Mouse (Mus musculus): ENCODE results near the gene Eral1. TPM values are rescaled to one million over a fixed set of nuclear protein-coding genes. Genes with fewer than 3 reads are reported as not detected.
A peak's percentile ranks its signal among the peaks of the same experiment; 100 is the strongest.

The Eral1 gene
- polyA plus RNA-seq, 1 experiment from 2014 or later: 38.4 TPM

GRCm38 (mm10) chr11:78074666-78075065, 5.5 kb downstream of the Eral1 start:
- WGBS: 90% methylated on average over 4 of the region's 4 CpGs

DNA sequence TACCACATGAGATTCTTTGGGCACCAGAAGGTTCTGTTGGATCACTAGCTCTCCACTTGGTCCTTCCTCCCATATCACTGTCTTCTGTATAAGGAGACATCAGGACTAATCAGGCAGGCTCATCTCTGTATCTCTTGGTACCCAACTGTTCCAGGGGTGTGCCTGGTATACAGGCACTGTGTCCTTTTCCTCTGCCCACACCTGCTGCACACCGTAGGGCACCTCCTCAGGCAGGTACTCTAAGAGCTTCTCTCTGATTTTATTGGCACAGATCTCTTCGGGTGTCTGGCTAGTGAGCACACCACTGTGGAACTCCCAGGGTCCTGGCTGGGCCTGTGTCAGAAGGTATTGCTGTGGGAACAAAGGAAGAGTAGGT, 5.9 kb downstream of the Eral1 start:
- Histone ChIP-seq H3K27ac (no peak overlapping the region), H3K36me3 (peaks cover 65% of the 10 kb centered on the region), H3K4me1 (peaks cover 5% of the 10 kb centered on the region), H3K27me3 (no peaks in the 10 kb centered on the region), H3K9ac (no peak overlapping the region), H3K4me2 (no peak overlapping the region), H3K4me3 (replicated peaks) (no peak overlapping the region), H3K9me3 (replicated peaks) (no peaks in the 10 kb centered on the region)
- ATAC-seq (replicated peaks; ENCODE audit: low FRiP score): peak; percentile 27; the same call in 1 of the 2 replicates
- 82% methylated on average over 2 of the region's 2 CpGs for WGBS

More at GRCm38 (mm10) chr11:78074666-78075065, 5.5 kb downstream of the Eral1 start:
- no peak for ATAC-seq (replicated peaks; ENCODE audit: low FRiP score)
- H3K4me1 ChIP-seq: peaks cover 9% of the 10 kb centered on the region
- no peak overlapping the region for H3K4me3 ChIP-seq (replicated peaks)
- no peak overlapping the region for H3K4me2 ChIP-seq
- H3K27me3 ChIP-seq: no peaks in the 10 kb centered on the region
- peaks cover 65% of the 10 kb centered on the region for H3K36me3 ChIP-seq
- no peak overlapping the region for H3K9ac ChIP-seq
- H3K27ac ChIP-seq: no peak overlapping the region
- no peaks in the 10 kb centered on the region for H3K9me3 ChIP-seq (replicated peaks)

DNA sequence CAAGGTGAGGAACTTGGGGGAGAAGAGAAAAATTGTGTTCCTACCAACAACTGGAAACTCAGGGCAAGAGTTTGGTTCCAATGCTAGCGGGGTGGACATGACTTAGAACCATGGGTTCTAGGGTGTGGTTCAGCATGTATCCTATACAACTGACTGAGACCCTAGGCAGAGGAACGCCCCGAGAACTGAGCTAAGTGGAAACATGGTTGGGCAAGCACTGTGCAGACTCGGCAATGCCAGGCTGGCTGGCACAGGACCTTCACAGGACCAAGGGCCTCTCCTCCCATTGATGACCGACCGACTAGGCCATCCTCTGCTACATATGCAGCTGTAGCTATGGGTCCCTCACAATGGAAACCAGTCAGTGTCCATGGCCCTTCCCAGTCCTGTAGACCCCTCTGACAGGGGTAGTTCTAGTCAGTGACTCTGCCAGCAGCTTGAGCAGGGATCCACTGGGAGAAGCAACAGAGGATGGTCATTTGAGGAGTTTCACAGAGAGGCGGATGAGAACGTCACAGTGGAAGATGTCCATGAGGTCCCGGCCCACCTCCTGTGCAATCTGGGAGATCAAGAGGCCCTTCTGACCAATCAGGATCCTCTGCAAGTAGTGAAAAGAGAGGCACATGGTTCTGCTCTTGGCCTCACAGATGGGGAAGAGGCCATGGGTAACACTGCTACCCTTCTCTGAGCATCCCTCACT, 6.5 kb downstream of the Eral1 start:
- no peak overlapping the region for H3K4me3 ChIP-seq (replicated peaks)
- peak; percentile 40 for ATAC-seq (replicated peaks; ENCODE audit: low FRiP score)
- no peaks in the 10 kb centered on the region for H3K9me3 ChIP-seq (replicated peaks)
- H3K27me3 ChIP-seq: no peaks in the 10 kb centered on the region
- H3K4me1 ChIP-seq: no peaks in the 10 kb centered on the region
- WGBS: 92% methylated on average over 9 of the region's 9 CpGs
- peaks cover 65% of the 10 kb centered on the region for H3K36me3 ChIP-seq
- H3K9ac ChIP-seq: no peak overlapping the region
- no peak overlapping the region for H3K27ac ChIP-seq
- no peak overlapping the region for H3K4me2 ChIP-seq

GRCm38 (mm10) chr11:78072425-78073130, 7.6 kb downstream of the Eral1 start:
- 25% methylated on average over 6 of the region's 6 CpGs for WGBS
- Histone ChIP-seq H3K4me1 (no peaks in the 10 kb centered on the region), H3K27ac (no peak overlapping the region), H3K27me3 (no peaks in the 10 kb centered on the region), H3K9me3 (replicated peaks) (no peaks in the 10 kb centered on the region), H3K36me3 (peaks cover 60% of the 10 kb centered on the region), H3K4me2 (no peak overlapping the region), H3K4me3 (replicated peaks) (no peak overlapping the region), H3K9ac (no peak overlapping the region)
- ATAC-seq (replicated peaks; ENCODE audit: low FRiP score): no peak

GRCm38 (mm10) chr11:78071938-78072337, 8.2 kb downstream of the Eral1 start:
- H3K36me3 ChIP-seq: peaks cover 54% of the 10 kb centered on the region
- H3K4me1 ChIP-seq: no peaks in the 10 kb centered on the region
- no peaks in the 10 kb centered on the region for H3K9me3 ChIP-seq (replicated peaks)
- WGBS: 80% methylated on average over 5 of the region's 5 CpGs
- H3K4me3 ChIP-seq (replicated peaks): no peak overlapping the region
- H3K27ac ChIP-seq: no peak overlapping the region
- no peak overlapping the region for H3K4me2 ChIP-seq
- no peak overlapping the region for H3K9ac ChIP-seq
- H3K27me3 ChIP-seq: no peaks in the 10 kb centered on the region
- ATAC-seq (replicated peaks; ENCODE audit: low FRiP score): no peak

DNA sequence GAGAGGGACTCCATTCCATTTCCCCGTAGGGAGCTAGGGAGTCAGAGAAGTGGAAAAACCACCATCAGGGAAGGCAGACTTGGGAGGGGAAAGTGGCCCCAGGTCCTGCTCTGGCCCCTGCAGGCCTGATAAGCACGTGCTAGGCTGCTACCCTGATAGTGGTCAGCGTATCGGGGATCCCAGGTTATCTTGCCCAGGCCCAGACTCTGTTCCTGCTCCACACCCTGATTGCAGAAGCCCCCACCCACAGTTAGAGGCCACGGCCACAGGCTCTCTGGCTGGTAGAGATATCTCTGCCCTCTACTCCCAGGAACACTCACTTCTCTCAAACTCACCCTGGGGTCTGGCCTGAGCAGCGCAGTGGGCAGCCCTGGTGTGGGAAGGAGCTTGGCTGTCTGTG, 10.5 kb downstream of the Eral1 start:
- Histone ChIP-seq H3K9me3 (replicated peaks) (no peaks in the 10 kb centered on the region), H3K4me1 (no peaks in the 10 kb centered on the region), H3K9ac (no peak overlapping the region), H3K4me3 (replicated peaks) (no peak overlapping the region), H3K4me2 (no peak overlapping the region), H3K27ac (no peak overlapping the region), H3K36me3 (peaks cover 31% of the 10 kb centered on the region), H3K27me3 (no peaks in the 10 kb centered on the region)
- peak; percentile 78 for ATAC-seq (replicated peaks; ENCODE audit: low FRiP score)
- WGBS: 91% methylated on average over 6 of the region's 6 CpGs

DNA sequence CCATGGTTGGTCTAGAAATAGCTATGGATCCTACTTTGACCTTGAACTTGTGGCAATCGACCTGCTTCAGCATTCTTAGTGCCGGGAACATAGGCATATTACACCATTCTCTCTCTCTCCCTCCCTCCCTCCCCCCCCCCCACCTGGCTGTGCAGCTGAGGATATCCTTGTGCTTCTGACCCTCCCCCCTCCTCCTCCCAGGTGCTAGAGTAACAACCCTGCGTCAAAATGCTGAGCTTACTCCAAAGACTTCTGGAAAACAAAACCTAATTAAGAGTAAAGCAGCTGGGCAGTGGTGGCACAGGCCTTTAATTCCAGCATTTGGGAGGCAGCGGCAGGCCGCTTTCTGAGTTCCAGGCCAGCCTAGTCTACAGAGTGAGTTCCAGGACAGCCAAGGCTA, 11.1 kb downstream of the Eral1 start:
- H3K4me3 ChIP-seq (replicated peaks): no peak overlapping the region
- H3K4me2 ChIP-seq: no peak overlapping the region
- H3K27ac ChIP-seq: no peak overlapping the region
- ATAC-seq (replicated peaks; ENCODE audit: low FRiP score): no peak
- H3K36me3 ChIP-seq: peaks cover 26% of the 10 kb centered on the region
- H3K4me1 ChIP-seq: no peaks in the 10 kb centered on the region
- no peaks in the 10 kb centered on the region for H3K9me3 ChIP-seq (replicated peaks)
- 77% methylated on average over 5 of the region's 5 CpGs for WGBS
- no peak overlapping the region for H3K9ac ChIP-seq
- H3K27me3 ChIP-seq: no peaks in the 10 kb centered on the region

- Histone ChIP-seq H3K27ac (no peak overlapping the region), H3K4me3 (replicated peaks) (no peak overlapping the region), H3K27me3 (no peaks in the 10 kb centered on the region), H3K4me1 (no peaks in the 10 kb centered on the region), H3K9ac (no peak overlapping the region), H3K4me2 (no peak overlapping the region), H3K9me3 (replicated peaks) (no peaks in the 10 kb centered on the region), H3K36me3 (peaks cover 10% of the 10 kb centered on the region)
- no peak for ATAC-seq (replicated peaks; ENCODE audit: low FRiP score)
- WGBS: 68% methylated on average over 5 of the region's 5 CpGs
Measured at GRCm38 (mm10) chr11:78067566-78067965, 12.6 kb downstream of the Eral1 start.

DNA sequence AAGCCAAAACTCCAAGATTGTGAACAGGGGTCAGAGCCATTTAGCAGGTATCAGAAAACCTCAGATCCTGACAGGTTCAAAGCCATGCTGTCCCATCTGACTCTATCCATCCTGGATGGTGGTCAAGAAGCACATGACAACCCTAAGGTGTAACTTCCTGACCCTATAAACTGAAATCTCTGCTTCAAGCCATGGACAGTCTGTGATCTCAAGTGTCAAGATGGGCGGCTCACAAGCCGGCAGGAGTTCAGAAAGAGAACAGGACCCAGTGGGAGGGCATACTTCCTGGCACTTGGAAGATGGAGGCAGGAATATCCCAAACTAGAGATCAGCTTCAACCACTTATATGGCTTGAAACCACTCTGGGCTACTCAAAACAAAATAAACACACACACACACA, 13.5 kb downstream of the Eral1 start:
- H3K9ac ChIP-seq: no peak overlapping the region
- no peak overlapping the region for H3K4me2 ChIP-seq
- no peaks in the 10 kb centered on the region for H3K9me3 ChIP-seq (replicated peaks)
- ATAC-seq (replicated peaks; ENCODE audit: low FRiP score): no peak
- H3K27me3 ChIP-seq: no peaks in the 10 kb centered on the region
- H3K4me3 ChIP-seq (replicated peaks): no peak overlapping the region
- no peaks in the 10 kb centered on the region for H3K4me1 ChIP-seq
- 65% methylated on average over 2 of the region's 2 CpGs for WGBS
- H3K27ac ChIP-seq: no peak overlapping the region
- peaks cover under 1% of the 10 kb centered on the region; the same call in 1 of the 2 replicates for H3K36me3 ChIP-seq

GRCm38 (mm10) chr11:78065906-78066305, 14.3 kb downstream of the Eral1 start:
- Histone ChIP-seq H3K27ac (no peak overlapping the region), H3K9ac (no peak overlapping the region), H3K36me3 (0 out of 2 replicates have a peak, but pooled peaks cover 2% of the 10 kb centered on the region), H3K4me1 (no peaks in the 10 kb centered on the region), H3K4me2 (no peak overlapping the region), H3K4me3 (replicated peaks) (no peak overlapping the region), H3K27me3 (no peaks in the 10 kb centered on the region), H3K9me3 (replicated peaks) (no peaks in the 10 kb centered on the region)
- WGBS: 46% methylated on average over 2 of the region's 2 CpGs
- peak; percentile 85; the same call in 1 of the 2 replicates for ATAC-seq (replicated peaks; ENCODE audit: low FRiP score)

DNA sequence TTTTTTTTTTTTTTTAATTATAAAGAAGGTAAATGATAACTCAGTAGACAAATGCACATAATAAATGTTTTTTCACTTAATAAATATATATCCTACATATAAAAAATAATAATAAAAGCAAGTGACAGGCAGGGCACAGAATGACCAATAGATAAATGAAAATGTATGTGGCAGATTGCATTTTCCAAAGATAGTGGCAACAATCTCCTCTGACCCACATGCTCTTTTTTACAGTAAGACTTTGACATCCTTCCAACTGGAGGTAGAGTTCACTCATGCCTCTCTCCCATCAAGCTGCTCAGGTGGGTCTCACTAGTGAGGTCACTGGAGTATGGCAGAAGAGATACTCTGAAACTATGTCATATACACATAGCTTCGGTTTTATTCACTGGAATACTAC, 17.6 kb downstream of the Eral1 start:
- no peak overlapping the region for H3K27ac ChIP-seq
- H3K36me3 ChIP-seq: peaks cover 26% of the 10 kb centered on the region
- H3K4me1 ChIP-seq: no peaks in the 10 kb centered on the region
- H3K4me3 ChIP-seq (replicated peaks): no peak overlapping the region
- no peak overlapping the region for H3K9ac ChIP-seq
- no peak for ATAC-seq (replicated peaks; ENCODE audit: low FRiP score)
- H3K4me2 ChIP-seq: no peak overlapping the region
- 79% methylated on average over 1 of the region's 1 CpGs for WGBS
- H3K9me3 ChIP-seq (replicated peaks): no peaks in the 10 kb centered on the region
- H3K27me3 ChIP-seq: no peaks in the 10 kb centered on the region

GRCm38 (mm10) chr11:78059833-78060757, 20.1 kb downstream of the Eral1 start:
- H3K27ac ChIP-seq: no peak overlapping the region
- H3K4me3 ChIP-seq (replicated peaks): no peak overlapping the region
- no peaks in the 10 kb centered on the region for H3K4me1 ChIP-seq
- no peak overlapping the region for H3K9ac ChIP-seq
- H3K27me3 ChIP-seq: no peaks in the 10 kb centered on the region
- no peak overlapping the region for H3K4me2 ChIP-seq
- H3K36me3 ChIP-seq: peaks cover 45% of the 10 kb centered on the region
- 56% methylated on average over 9 of the region's 9 CpGs for WGBS
- peak; percentile 76 for ATAC-seq (replicated peaks; ENCODE audit: low FRiP score)
- H3K9me3 ChIP-seq (replicated peaks): no peaks in the 10 kb centered on the region

All from kidney, embryonic 15.5 days (tissue).